Mouse (Mus musculus): ENCODE measurements around the gene Large2. TPM values are rescaled to one million over a fixed set of nuclear protein-coding genes. Genes with fewer than 3 reads are reported as not detected.
"Not testable (repeated sequence)": the region's sequence is repeated elsewhere in the genome, so short reads cannot be mapped to it uniquely, and the experiment has no call there.

Gene Large2
- 0.12 TPM in 1 of 2 replicates, not detected in the other for total RNA-seq (2017)

DNA sequence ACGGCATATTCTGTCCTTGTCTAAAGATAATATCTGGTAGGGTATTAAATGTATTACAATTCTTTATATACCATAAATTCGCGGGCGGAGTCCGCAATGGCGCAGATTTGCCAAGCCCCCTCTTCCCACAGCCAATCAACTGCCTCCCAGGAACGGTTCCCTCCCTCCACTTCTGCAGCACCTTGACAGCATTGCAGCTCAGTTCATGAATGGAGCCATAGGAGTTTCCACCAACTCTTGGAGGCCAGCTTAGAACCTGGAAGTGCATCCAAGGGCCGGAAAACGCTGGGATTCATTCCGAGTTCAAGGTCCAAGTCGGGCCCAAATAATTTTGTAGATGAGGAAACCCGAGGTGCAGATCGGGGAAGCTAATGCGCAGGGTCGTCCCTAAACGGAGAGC, at the start of gene Large2, which contains the start of gene Pex16:
TSS of gene Large2 (minus strand) at position 356 of the 400 bp plus-strand sequence.
TSS of gene Pex16 (plus strand) at position 163 of the 400 bp plus-strand sequence.
- no peak for ATAC-seq (ENCODE audit: extremely low read depth, insufficient number of reproducible peaks, low FRiP score, poor library complexity, severe bottlenecking)

DNA sequence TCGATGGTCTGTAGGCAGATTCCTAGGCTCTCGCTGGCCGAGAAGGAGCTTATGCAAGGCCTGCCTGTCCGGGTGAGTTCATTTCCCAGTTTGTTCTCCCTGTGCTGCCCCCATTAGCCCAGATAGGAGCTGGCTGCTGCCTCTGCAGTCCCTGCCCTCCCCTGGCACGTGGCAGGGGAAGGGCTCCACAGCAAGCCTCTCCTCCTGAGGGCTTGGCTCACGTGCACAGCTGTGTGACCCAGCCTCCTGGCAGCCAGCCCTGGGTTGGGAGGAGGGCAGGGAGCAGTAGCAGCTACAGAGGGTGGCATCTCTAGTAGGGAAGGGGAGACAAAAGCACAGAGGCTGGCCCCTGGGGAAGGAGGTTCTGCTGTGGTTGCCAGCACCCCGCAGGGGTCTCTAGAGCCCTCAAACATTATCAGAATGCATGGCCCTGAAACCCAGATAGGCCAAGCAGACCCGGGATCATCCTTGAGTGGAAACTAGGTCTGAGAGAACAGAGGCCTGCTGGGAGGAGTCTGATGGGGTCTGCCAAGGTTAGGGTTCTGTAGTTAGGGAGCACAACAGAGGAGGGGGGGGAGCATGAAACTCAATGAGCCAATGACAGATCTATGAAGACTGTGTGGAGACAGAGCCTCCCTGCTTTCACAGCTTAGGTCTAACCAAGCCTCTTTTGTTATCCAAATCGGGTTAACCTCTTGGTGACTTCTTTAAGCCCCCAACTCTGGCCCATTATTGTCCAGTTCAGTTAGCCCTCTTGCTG, 49.2 kb upstream of the Large2 start:
- no peak for ATAC-seq (ENCODE audit: extremely low read depth, insufficient number of reproducible peaks, low FRiP score, poor library complexity, severe bottlenecking)

DNA sequence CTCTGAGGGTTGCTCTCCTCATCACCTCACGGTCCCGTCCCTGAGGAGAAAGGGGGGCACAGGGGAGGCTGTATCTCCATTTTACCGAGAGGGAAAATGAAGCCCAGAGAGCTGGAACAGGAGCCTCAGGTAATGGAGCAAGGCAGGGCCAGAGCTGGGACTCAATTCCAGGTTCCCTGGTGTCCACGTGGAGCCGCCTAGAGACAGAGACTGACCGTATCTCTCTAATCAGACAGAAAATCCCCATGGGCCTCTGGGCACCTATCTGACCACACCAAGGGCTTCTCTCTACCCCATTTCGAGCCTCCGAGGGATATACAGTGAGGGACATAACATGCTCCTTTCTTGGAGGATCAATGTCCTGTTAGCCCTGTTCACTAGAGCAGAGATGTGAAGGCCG, 48.5 kb upstream of the Large2 start:
- ATAC-seq (ENCODE audit: extremely low read depth, insufficient number of reproducible peaks, low FRiP score, poor library complexity, severe bottlenecking): no peak

DNA sequence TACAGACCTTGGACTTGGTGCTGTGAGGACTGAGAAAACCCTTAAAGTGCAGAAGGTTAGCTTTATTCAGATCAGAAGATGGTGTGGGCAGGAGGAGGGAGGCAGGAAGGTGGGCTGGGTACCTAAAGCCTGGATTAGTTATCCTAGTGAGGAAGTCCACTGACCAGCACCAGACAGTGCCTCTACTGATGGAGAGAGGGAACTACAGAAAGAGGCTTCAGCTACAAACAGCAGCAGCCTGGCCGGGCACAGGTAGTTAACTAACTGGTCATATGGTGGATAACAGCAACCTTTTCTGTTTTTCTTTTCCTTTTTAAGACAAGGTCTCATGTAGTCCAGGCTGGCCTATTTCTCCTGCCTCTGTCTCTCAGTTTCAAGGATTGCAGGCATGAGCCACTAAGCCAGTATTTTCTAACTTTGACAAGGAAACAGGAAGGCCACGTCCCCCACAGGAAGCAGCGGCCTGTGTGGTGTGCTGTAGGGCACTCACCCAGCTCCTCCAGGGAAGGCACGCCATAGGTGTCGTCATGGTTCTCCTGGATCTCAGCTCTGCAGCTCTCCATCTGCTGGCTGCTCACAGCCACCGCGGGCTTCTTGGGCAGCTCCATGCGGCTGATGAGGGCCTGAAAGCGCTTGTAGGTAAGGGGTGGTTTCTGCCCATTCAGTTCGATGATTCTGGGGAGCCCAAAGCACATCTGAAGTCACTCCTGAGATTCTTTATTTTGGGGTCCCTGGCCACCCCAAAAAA, 47.9 kb upstream of the Large2 start:
- ATAC-seq (ENCODE audit: extremely low read depth, insufficient number of reproducible peaks, low FRiP score, poor library complexity, severe bottlenecking): no peak

DNA sequence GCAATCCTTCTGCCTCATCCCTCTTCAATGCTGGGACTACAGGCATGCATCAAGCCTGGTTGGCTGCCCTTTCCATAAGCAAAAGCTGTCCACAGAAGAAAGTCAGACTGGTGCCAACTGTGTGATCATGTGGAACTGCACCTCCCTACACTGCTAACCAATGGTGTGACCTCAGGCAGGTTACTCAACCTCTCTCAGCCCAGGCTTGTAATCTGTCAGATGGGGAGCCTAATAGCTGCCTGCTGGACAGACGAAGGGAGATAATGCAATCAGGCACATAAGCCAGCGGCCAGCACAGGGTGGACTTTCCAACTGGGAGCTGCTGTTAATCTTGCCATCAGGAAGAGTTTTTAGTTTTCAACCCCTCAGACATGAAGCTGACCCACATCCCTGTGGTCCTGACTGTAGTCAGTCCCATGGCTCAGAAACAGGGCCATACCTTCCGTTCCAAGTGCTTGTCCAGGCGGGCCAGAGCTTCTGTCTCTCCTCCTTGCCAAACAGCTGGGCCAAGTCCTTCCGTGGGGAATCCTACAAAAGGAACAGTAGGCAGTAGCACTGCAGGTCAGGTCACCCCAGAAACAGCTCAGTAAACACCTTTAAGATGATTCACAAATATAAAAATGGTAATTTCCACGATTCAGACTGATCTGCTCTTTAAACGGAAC, 47.2 kb upstream of the Large2 start:
- no peak for ATAC-seq (ENCODE audit: extremely low read depth, insufficient number of reproducible peaks, low FRiP score, poor library complexity, severe bottlenecking)

DNA sequence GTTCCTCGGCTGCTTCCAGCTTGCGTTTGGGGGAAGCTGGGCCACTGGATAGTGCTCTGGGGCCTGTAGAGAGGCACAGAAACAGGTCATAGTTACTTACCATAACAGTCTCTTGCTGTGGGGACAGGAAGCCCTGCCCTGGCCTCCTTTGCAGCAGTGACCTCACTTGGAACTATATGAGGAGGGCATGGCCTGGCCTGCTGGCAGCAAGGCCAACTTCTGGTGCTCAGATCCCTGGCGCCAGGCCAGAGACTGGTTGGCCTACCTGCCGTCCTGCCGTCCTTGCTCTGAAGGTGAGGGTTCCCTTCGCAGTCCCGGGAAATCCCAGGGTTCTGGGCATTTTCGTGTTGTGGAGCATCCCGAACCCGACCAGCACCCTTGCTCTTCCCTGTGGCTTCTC, 37.0 kb upstream of the Large2 start:
- ATAC-seq (ENCODE audit: extremely low read depth, insufficient number of reproducible peaks, low FRiP score, poor library complexity, severe bottlenecking): no peak

DNA sequence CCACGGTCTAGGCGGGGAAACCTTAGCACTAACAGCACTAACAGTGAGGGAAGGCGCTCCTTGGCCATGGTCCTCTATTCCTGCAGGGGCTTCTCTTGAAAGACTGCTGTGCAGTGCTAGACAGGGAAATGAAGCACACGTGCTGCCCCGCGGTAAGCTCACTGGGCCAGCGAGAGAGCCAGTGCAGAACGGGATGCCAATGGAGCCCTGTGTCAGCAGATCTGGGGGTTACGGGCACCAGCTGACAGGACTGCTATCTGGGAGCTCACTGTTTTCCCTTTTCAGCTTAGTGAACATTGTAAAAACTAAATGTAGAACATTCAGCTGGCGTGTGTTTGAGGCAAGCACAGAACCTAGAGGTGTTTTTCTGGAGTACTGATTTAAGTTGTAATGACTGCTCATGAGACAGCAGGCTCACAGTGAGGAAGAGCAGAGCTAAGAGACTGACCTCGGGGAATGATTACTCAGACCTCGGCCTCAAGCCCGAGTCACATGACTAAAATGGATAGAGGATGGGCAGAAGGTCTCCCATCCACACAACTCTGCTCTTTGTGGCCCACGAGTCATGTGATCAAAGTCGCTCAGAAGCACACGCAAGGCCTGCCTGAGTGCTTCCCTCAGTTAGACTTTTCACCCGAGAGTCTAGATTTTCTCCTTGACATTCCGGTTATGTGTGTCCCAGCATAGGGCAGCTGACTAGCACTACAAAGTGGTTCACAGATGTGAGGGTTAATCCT, 33.8 kb upstream of the Large2 start:
- ATAC-seq (ENCODE audit: extremely low read depth, insufficient number of reproducible peaks, low FRiP score, poor library complexity, severe bottlenecking): no peak

DNA sequence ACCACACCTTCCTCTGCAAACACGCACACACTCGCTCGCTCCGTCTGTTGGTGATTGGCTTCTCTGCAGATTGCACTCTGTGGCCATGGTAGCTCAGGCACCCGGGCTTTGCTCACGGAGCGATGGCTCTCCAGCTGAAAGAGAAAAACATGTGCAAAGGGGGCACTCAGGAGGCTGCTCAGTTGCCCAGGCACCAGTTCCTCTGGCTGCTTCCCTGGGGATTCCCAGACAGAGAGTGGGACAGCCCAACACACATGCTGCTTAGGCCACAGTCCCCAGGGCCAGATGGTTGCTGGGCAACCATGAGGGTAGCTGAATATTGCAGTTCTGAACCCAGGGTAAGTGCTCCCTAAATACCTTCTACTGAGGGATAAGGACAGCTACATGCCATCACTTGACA, 31.0 kb upstream of the Large2 start:
- no peak for ATAC-seq (ENCODE audit: extremely low read depth, insufficient number of reproducible peaks, low FRiP score, poor library complexity, severe bottlenecking)

DNA sequence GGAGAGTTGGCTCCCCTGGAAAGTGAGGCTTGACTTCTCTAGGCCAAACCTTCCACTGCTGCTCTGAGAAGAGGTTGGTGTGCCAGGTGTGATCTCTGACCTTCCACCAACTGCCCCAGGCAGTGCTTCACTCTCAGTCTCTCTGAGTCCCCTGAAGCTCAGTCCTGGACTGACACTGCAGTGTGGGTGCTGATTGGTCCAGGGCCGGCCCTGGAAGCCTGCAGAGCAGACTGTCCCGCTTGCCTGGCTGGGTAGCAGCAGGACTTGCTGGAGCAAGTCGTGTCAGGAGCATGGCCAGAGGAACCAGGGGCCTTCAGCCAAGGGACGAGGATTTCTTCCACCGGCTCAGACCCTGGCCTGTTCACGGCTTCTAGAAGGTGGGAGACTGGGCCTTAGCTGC, 30.1 kb upstream of the Large2 start:
- no peak for ATAC-seq (ENCODE audit: extremely low read depth, insufficient number of reproducible peaks, low FRiP score, poor library complexity, severe bottlenecking)

DNA sequence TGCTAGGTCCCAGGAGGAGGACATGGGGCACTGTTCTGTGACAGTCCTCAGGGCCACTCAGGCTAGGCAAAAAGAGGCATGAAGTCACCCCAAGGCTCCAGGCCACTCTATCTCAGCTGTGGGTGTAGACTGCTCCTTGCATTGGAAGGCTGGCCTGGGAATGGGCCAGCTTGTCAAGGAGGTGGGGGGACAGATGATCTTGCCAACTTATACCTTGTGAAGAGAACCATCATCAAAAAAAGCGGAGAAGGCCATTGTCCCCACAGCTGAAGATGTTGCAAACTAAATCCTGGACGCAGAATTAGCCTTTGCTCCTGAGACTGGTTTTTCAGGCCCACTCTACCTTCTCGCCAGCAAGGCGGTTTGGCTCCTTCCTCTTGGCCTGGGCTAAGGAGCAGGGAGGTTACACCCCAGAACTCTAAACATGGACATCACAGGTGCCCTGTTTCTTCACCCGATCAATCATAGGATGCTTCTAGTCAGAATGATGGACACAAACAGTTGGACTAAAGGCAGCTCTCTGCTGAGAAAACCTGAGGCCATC, 29.2 kb upstream of the Large2 start:
- no peak for ATAC-seq (ENCODE audit: extremely low read depth, insufficient number of reproducible peaks, low FRiP score, poor library complexity, severe bottlenecking)

DNA sequence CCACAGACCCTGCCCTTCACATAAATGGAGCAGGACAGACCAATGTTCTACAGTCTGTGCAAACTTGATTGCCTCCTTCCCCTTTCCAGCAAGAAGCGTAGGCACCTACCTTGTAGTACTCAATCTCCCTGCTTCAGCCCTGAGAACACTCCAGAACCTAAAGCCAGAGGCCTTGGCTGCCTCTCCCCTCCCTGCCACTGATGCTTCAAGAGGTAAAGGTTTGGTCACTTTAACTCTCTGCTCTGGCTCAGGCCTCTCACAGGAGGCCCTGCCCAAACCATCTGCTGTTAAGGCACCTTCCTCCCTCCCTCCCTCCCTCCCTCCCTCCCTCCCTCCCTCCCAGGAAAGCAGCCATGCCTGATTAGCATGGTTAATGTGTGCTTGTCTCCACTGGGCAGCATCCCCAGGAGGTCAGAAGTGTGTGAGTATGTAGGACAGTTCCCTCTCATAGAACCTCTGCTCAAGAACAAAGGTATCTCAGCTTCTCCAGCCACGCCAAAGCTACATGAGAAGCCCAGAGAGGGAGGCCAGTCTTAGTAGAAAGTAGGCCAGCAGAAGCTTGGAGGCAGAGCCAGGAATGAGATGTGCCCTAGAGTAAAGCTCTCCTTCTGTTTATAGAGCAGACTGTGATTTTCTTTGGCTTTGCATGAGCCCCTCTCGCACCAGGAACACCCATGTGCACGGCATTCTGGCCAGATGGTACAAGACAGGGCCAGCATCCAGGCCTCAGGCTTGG, 28.1 kb upstream of the Large2 start:
- ATAC-seq (ENCODE audit: extremely low read depth, insufficient number of reproducible peaks, low FRiP score, poor library complexity, severe bottlenecking): no peak

DNA sequence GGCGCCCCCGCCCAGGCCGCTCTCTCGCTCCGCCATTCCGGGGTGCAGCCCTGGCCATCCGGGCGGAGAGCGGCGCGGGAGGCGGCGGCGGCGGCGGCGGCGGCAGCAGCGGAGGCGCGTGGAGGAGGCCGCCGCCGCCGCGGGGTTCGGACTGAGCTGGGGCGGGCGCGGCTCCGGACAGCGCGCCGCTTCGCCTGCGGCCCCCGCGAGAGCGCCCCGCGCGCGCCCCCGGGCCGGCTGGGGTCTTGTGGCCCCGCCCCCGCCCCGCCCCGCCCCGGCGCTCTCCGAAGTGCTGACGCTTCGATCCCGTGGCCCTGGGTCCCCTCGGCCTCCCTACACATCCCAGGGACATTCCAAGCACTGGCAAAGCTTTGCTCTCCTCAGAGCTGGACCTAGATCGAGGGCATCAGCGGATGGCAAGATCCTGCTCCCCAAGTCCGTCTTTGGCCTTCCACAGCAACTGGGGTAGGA, 26.5 kb upstream of the Large2 start, which contains the start of gene Mapk8ip1:
TSS of gene Mapk8ip1 (minus strand) at position 173 of the 471 bp plus-strand sequence.
- ATAC-seq (ENCODE audit: extremely low read depth, insufficient number of reproducible peaks, low FRiP score, poor library complexity, severe bottlenecking): no peak

DNA sequence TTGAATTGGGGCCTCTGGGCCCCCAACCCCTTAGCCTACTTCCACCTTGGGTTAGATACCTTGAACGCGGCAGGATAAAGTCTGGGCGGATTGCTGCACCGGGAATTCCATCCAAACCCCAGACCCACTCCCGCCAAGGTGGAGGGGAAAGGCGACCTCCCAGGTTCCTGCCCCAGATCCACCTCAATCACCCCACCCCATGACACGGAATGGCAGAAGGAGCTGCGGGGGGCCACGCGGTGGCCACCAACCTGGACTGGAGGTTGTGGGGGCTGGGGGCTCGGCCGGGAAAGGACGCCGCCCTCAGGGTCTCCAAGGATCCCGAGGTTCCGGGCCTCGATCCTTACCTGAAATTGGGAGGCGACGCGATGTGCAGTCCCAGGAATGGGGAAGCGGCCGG, 26.0 kb upstream of the Large2 start:
- ATAC-seq (ENCODE audit: extremely low read depth, insufficient number of reproducible peaks, low FRiP score, poor library complexity, severe bottlenecking): no peak

DNA sequence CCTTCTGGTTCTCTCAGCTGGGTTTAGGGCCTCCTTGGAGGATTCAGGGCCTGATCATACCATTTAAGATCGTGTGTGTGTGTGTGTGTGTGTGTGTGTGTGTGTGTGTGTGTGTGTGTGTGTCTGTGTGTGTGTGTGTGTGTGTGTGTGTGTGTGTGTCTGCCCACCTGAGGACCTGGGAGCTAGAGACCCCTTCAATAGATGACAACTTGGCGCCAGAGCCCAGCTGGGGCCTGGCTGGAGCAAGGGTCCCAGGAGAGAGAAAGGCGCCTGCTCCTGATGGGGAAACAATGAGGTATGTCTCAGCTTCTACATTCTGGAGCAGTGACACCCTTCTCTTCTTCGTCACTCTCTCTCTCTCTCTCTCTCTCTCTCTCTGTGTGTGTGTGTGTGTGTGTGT, 25.2 kb upstream of the Large2 start:
- not testable (repeated sequence) for ATAC-seq (ENCODE audit: extremely low read depth, insufficient number of reproducible peaks, low FRiP score, poor library complexity, severe bottlenecking)

DNA sequence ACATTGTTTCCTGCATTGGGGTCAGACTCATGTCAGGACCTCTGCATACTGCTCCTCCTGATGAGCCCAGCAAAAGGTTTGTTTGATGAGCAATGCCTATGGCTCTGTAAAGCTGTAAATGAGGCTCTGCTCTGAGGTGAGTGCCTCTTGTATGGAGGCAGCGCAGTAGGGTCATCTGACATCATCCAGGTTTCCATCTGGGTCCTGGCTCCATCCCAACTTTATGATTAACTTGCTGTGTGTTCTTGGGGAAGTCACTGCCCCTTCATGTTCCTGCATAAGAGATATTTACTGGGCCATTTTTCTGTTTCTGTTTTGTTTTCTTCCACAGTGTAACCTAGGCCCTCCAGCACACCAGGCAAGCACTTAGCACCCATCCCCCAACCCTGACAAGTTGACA, 22.8 kb upstream of the Large2 start:
- ATAC-seq (ENCODE audit: extremely low read depth, insufficient number of reproducible peaks, low FRiP score, poor library complexity, severe bottlenecking): no peak

DNA sequence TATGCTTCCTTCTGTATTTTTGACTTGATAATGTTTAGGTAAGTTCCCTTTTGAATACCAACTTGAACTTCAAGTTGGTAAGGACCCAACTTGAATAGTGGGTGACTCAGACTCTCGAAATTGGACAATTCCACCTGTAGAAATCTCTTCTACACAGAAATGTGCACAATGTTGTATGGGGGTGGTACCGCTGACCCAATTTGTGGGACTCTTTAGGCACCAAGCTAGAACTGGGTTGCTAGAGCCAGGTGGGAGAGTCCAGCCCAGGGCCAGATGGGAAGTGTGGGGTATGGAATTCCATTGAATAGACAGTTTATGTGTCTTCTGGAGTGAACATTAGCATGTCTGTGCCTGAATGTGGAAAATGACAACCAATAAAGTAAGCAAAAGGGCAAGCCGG, 20.9 kb upstream of the Large2 start:
- no peak for ATAC-seq (ENCODE audit: extremely low read depth, insufficient number of reproducible peaks, low FRiP score, poor library complexity, severe bottlenecking)

DNA sequence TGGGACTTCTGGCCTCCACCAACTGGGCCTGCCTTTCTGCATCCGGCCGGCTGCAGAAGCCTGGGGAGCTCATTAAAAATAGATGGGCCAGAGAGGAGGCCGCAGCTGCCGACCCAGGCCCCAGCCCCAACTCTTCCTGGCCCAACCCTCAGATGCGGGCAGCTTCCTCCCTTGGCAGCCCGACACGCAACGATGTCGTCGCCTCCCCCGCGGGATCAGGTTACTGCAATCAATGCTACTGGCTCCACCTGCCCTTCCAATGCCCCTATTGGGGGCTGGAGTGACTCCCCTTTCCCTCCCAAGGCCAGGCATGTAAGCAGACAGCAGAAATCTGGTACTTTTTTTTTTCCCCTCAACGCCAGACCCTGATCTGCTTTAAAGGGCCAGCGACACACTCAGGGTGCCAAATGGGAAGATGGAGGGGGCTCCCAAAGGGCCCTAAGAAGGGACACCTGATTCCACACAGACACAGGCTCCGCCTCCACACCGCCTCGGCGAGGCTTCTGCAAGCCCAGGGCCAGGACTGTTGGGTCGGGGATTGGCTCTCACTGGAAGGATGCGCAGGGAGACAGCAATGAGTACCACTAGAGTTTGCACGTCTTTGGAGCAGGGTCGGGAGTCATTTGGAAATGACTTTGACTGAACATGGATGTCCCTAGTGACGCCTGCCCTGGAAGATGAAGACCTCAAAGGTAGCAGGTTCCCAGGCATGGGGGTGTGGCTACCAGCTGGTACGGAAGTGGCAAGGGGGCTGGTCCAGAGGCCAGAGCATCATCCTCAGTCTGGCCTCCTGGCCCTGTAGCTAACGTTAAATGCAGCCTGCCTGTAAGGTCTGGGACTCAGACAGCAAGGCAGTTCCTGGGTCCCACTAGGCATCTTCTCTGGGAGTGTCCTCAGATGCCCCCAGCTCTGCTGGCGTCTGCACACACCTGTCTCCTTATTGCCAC, 17.9 kb upstream of the Large2 start:
- ATAC-seq (ENCODE audit: extremely low read depth, insufficient number of reproducible peaks, low FRiP score, poor library complexity, severe bottlenecking): no peak
